Mouse (Mus musculus) myocyte (in vitro differentiated cells): Measurements from ENCODE around the gene 5430427O19Rik.

Experiments used
- CEBPB ChIP-seq: IDR thresholded peaks from 2 replicates; pipeline ENCODE4 v1.6.1; 2011; ENCODE audit warnings: mild to moderate bottlenecking, moderate library complexity; ENCODE audit not compliant: poor library complexity, insufficient read depth, severe bottlenecking
- E2F4 ChIP-seq: IDR thresholded peaks from one replicate; pipeline ENCODE4 v1.6.1; 2011; ENCODE audit warnings: mild to moderate bottlenecking, control low read depth, moderate library complexity; ENCODE audit not compliant: insufficient read depth
- MAX ChIP-seq: IDR thresholded peaks from one replicate; pipeline ENCODE4 v1.6.1; 2011; ENCODE audit warnings: low read depth, mild to moderate bottlenecking, control low read depth
- MYOD1 ChIP-seq, 3 experiments: IDR thresholded peaks; one replicate each; pipeline ENCODE4 v1.6.1; 2011; ENCODE audit warnings: control low read depth in 2 of 3, low read depth in 2 of 3, mild to moderate bottlenecking in 2 of 3, moderate library complexity in 1 of 3; ENCODE audit not compliant: insufficient read length in 2 of 3, control insufficient read depth in 1 of 3
- MYOG ChIP-seq, 3 experiments: IDR thresholded peaks; one replicate each; pipeline ENCODE4 v1.6.1; 2011; ENCODE audit warnings: control low read depth in 2 of 3, low read depth in 2 of 3, mild to moderate bottlenecking in 2 of 3; ENCODE audit not compliant: insufficient read length in 2 of 3, control insufficient read depth in 1 of 3, insufficient read depth in 1 of 3
- POLR2A ChIP-seq: IDR thresholded peaks from one replicate; pipeline ENCODE4 v1.6.1; 2011; ENCODE audit warnings: low read depth, mild to moderate bottlenecking, control low read depth, moderate library complexity; ENCODE audit not compliant: insufficient read length
- POLR2AphosphoS2 ChIP-seq: IDR thresholded peaks from one replicate; pipeline ENCODE4 v1.6.1; 2011; ENCODE audit warnings: low read depth, control low read depth; ENCODE audit not compliant: insufficient read length
- REST ChIP-seq: IDR thresholded peaks from one replicate; pipeline ENCODE4 v1.6.1; 2011; ENCODE audit warnings: mild to moderate bottlenecking, control low read depth, moderate library complexity; ENCODE audit not compliant: insufficient read depth, insufficient read length
- TCF12 ChIP-seq: IDR thresholded peaks from one replicate; pipeline ENCODE4 v1.6.1; 2011; ENCODE audit warnings: mild to moderate bottlenecking, control low read depth; ENCODE audit not compliant: poor library complexity, insufficient read depth, severe bottlenecking
- TCF3 ChIP-seq: IDR thresholded peaks from one replicate; pipeline ENCODE4 v1.6.1; 2011; ENCODE audit warnings: low read depth, control low read depth; ENCODE audit not compliant: insufficient read length
- USF1 ChIP-seq: IDR thresholded peaks from one replicate; pipeline ENCODE4 v1.6.1; 2011; ENCODE audit warnings: low read depth, mild to moderate bottlenecking, control low read depth, moderate library complexity

GRCm38 (mm10) chrX:85875951-85876350 lies 5.8 kb downstream of the 5430427O19Rik start:
- TF ChIP-seq POLR2A (no peak), MAX (no peak), MYOD1 (IDR thresholded peaks at IDR 0.05; ENCODE audit: control insufficient read depth in 1 of 3, insufficient read length in 2 of 3, low read depth in 2 of 3) (no peak), USF1 (no peak), CEBPB (no peak), TCF3 (no peak), TCF12 (no peak), POLR2AphosphoS2 (no peak), REST (no peak), E2F4 (no peak), MYOG (IDR thresholded peaks at IDR 0.05; ENCODE audit: control insufficient read depth in 1 of 3, insufficient read depth in 1 of 3, insufficient read length in 2 of 3, low read depth in 2 of 3) (no peak)
